Mouse (Mus musculus): ENCODE measurements around the gene Phlpp2.

DNA sequence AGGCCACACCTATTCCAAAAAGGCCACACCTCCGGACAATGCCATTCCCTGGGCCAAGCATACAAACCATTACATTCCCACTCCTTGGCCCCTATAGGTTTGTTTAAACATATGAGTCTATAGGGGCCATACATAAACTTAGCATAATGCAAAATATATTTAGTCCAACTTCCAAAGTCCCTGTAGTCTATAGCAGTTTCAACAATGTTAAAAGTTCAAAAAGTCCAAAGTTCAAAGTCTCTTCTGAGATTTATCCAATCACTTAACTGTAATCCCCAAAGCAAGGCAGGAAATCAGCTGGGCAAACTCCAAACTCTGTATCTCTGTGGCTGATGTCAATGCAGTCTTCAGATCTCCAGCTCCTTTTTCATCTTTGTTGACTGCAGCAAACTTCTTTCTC, 20.9 kb downstream of the Phlpp2 start:
- TF ChIP-seq CTCF (IDR thresholded peaks at IDR 0.05 in 2 of 3, conservative IDR thresholded peaks at IDR 0.05 in 1 of 3; ENCODE audit: control insufficient read depth in 1 of 3, insufficient read depth in 1 of 3, low read depth in 2 of 3, low read length in 3 of 3, poor library complexity in 1 of 3, severe bottlenecking in 1 of 3) (no peak), GABPA (IDR thresholded peaks at IDR 0.05; ENCODE audit: low read depth, low read length) (no peak), POLR2A (IDR thresholded peaks at IDR 0.05; ENCODE audit: control insufficient read depth in 1 of 2, insufficient read depth in 1 of 2, low read depth in 1 of 2, low read length in 2 of 2, poor library complexity in 1 of 2) (no peak), JUND (IDR thresholded peaks at IDR 0.05; ENCODE audit: low read depth, low read length) (no peak), GATA1 (IDR thresholded peaks at IDR 0.05; ENCODE audit: low read depth, low read length) (no peak), TAL1 (IDR thresholded peaks at IDR 0.05; ENCODE audit: low read length) (no peak), TCF12 (IDR thresholded peaks at IDR 0.05; ENCODE audit: low read depth, low read length) (no peak), NELFE (IDR thresholded peaks at IDR 0.05; ENCODE audit: low read depth, low read length) (no peak), USF1 (IDR thresholded peaks at IDR 0.05; ENCODE audit: low read depth, low read length) (no peak), NRF1 (IDR thresholded peaks at IDR 0.05; ENCODE audit: insufficient read depth, low read depth, low read length, poor library complexity, severe bottlenecking) (no peak), MAX (IDR thresholded peaks at IDR 0.05; ENCODE audit: low read length) (no peak), RCOR1 (IDR thresholded peaks at IDR 0.05; ENCODE audit: low read depth, low read length) (no peak)
